In genomic region chr16:96640101-96640500, GRCm38 (mm10) we compare ENCODE assay signal across 18 mouse cellular contexts.
"Had no signal": no experiment of that assay in that cellular context is flagged by ENCODE, and none has a peak within 500 bp of the region (broad histone marks: within the 10 kb centered on the region; RNA-seq: fewer than 3 reads in every experiment).

No protein-coding gene starts in this region.

- H3K4me1 ChIP-seq: limb, embryonic 13.5 days; liver, embryonic 12.5 days; liver, embryonic 15.5 days; lung, embryonic 15.5 days; neural tube, embryonic 13.5 days had no signal

- ATAC-seq: intestine, postnatal 0 days; liver, embryonic 12.5 days had no signal

- H3K27me3 ChIP-seq: limb, embryonic 13.5 days; liver, embryonic 12.5 days; liver, embryonic 15.5 days; lung, embryonic 15.5 days; neural tube, embryonic 13.5 days had no signal

- H3K9me3 ChIP-seq: limb, embryonic 10.5 days; limb, embryonic 13.5 days; liver, embryonic 12.5 days; liver, embryonic 15.5 days; lung, embryonic 15.5 days; neural tube, embryonic 13.5 days had no signal

- H3K36me3 ChIP-seq: limb, embryonic 10.5 days; limb, embryonic 13.5 days; liver, embryonic 12.5 days; liver, embryonic 15.5 days; lung, embryonic 15.5 days had no signal

- H3K4me2 ChIP-seq: limb, embryonic 13.5 days; liver, embryonic 12.5 days; liver, embryonic 15.5 days; lung, embryonic 15.5 days; neural tube, embryonic 13.5 days had no signal

- H3K4me3 ChIP-seq: limb, embryonic 10.5 days; limb, embryonic 13.5 days; liver, embryonic 12.5 days; liver, embryonic 15.5 days; lung, embryonic 15.5 days; myocyte; neural tube, embryonic 13.5 days had no signal

- H3K9ac ChIP-seq: limb, embryonic 13.5 days; liver, embryonic 12.5 days; liver, embryonic 15.5 days; lung, embryonic 15.5 days; neural tube, embryonic 13.5 days had no signal

- DNase-seq: kidney, adult 2 months; kidney, postnatal 25 days; layer of hippocampus, adult 9-11 months; liver; lung, adult 18-20 months; lung, postnatal 10 days; lung, postnatal 36 days; thymus, adult 18-20 months; thymus, postnatal 36 days had no signal

- H3K27ac ChIP-seq: kidney, postnatal 0 days; limb, embryonic 10.5 days; limb, embryonic 13.5 days; liver, embryonic 12.5 days; liver, embryonic 15.5 days; lung, embryonic 15.5 days; neural tube, embryonic 13.5 days had no signal
